Mouse (Mus musculus): ENCODE results near the gene Adipor2. TPM values are rescaled to one million over a fixed set of nuclear protein-coding genes. Genes with fewer than 3 reads are reported as not detected.

The Adipor2 gene
- polyA plus RNA-seq, 1 experiment from 2014 or later = 43.3 TPM

- no peaks in the 10 kb centered on the region for H3K9me3 ChIP-seq (replicated peaks; ENCODE audit: low read length)
- H3K27me3 ChIP-seq (ENCODE audit: insufficient read depth, low read length) = no peaks in the 10 kb centered on the region
- no peak overlapping the region for H3K4me2 ChIP-seq (ENCODE audit: low read length)
- peaks cover 5% of the 10 kb centered on the region; the same call in 1 of the 2 replicates for H3K4me1 ChIP-seq (replicated peaks; ENCODE audit: insufficient read depth, low read length)
- no peak for ATAC-seq (replicated peaks; ENCODE audit: low FRiP score, low read depth)
- no peak overlapping the region for H3K27ac ChIP-seq
- WGBS = 70% methylated on average over 3 of the region's 3 CpGs
- TF ChIP-seq CTCF (IDR thresholded peaks at IDR 0.05; ENCODE audit: low read depth) = no peak
- H3K9ac ChIP-seq (ENCODE audit: low read depth, low read length) = no peak overlapping the region
- no peaks in the 10 kb centered on the region for H3K36me3 ChIP-seq (ENCODE audit: insufficient read depth, low read length)
- no peak overlapping the region for H3K4me3 ChIP-seq (replicated peaks; ENCODE audit: low read depth, low read length)
- DNase-seq (ENCODE audit: low spot score) = no peak
Observed at GRCm38 (mm10) chr6:119337287-119337686, 80.2 kb downstream of the Adipor2 start.

- Histone ChIP-seq H3K4me2 (ENCODE audit: low read length) (no peak overlapping the region), H3K4me3 (replicated peaks; ENCODE audit: low read depth, low read length) (no peak overlapping the region), H3K9me3 (replicated peaks; ENCODE audit: low read length) (no peaks in the 10 kb centered on the region), H3K27me3 (ENCODE audit: insufficient read depth, low read length) (peaks cover 7% of the 10 kb centered on the region), H3K9ac (ENCODE audit: low read depth, low read length) (no peak overlapping the region), H3K27ac (no peak overlapping the region), H3K36me3 (ENCODE audit: insufficient read depth, low read length) (no peaks in the 10 kb centered on the region), H3K4me1 (replicated peaks; ENCODE audit: insufficient read depth, low read length) (peaks cover 5% of the 10 kb centered on the region; the same call in 1 of the 2 replicates)
- WGBS = 79% methylated on average over 7 of the region's 7 CpGs
- DNase-seq (ENCODE audit: low spot score) (no peak), ATAC-seq (replicated peaks; ENCODE audit: low FRiP score, low read depth) (no peak)
- TF ChIP-seq CTCF (IDR thresholded peaks at IDR 0.05; ENCODE audit: low read depth) = no peak
Observed at GRCm38 (mm10) chr6:119336124-119336523, 81.4 kb downstream of the Adipor2 start.

- Histone ChIP-seq H3K4me3 (replicated peaks; ENCODE audit: low read depth, low read length) (no peak overlapping the region), H3K27me3 (ENCODE audit: insufficient read depth, low read length) (peaks cover 27% of the 10 kb centered on the region), H3K9ac (ENCODE audit: low read depth, low read length) (no peak overlapping the region), H3K4me1 (replicated peaks; ENCODE audit: insufficient read depth, low read length) (peaks cover 13% of the 10 kb centered on the region), H3K4me2 (ENCODE audit: low read length) (no peak overlapping the region), H3K36me3 (ENCODE audit: insufficient read depth, low read length) (no peaks in the 10 kb centered on the region), H3K9me3 (replicated peaks; ENCODE audit: low read length) (no peaks in the 10 kb centered on the region), H3K27ac (no peak overlapping the region)
- no peak for DNase-seq (ENCODE audit: low spot score)
- 31% methylated on average over 3 of the region's 3 CpGs for WGBS
- TF ChIP-seq CTCF (IDR thresholded peaks at IDR 0.05; ENCODE audit: low read depth) = no peak
- no peak for ATAC-seq (replicated peaks; ENCODE audit: low FRiP score, low read depth)
Observed at GRCm38 (mm10) chr6:119333831-119334230, 83.7 kb downstream of the Adipor2 start.

GRCm38 (mm10) chr6:119333202-119333601 is 84.3 kb downstream of the Adipor2 start:
- peak overlapping the region; percentile 0; the same call in 1 of the 2 replicates for H3K4me2 ChIP-seq (ENCODE audit: low read length)
- H3K9me3 ChIP-seq (replicated peaks; ENCODE audit: low read length) = no peaks in the 10 kb centered on the region
- peak; percentile 84 for ATAC-seq (replicated peaks; ENCODE audit: low FRiP score, low read depth)
- no peak overlapping the region for H3K9ac ChIP-seq (ENCODE audit: low read depth, low read length)
- H3K27me3 ChIP-seq (ENCODE audit: insufficient read depth, low read length) = peaks cover 29% of the 10 kb centered on the region
- 8% methylated on average over 3 of the region's 3 CpGs for WGBS
- H3K4me1 ChIP-seq (replicated peaks; ENCODE audit: insufficient read depth, low read length) = peaks cover 13% of the 10 kb centered on the region
- H3K27ac ChIP-seq = no peak overlapping the region
- DNase-seq (ENCODE audit: low spot score) = peak; percentile 77
- H3K4me3 ChIP-seq (replicated peaks; ENCODE audit: low read depth, low read length) = no peak overlapping the region
- no peaks in the 10 kb centered on the region for H3K36me3 ChIP-seq (ENCODE audit: insufficient read depth, low read length)
- TF ChIP-seq CTCF (IDR thresholded peaks at IDR 0.05; ENCODE audit: low read depth) = no peak

- Histone ChIP-seq H3K27me3 (ENCODE audit: insufficient read depth, low read length) (peaks cover 32% of the 10 kb centered on the region), H3K9me3 (replicated peaks; ENCODE audit: low read length) (no peaks in the 10 kb centered on the region), H3K27ac (no peak overlapping the region), H3K4me2 (ENCODE audit: low read length) (no peak overlapping the region), H3K36me3 (ENCODE audit: insufficient read depth, low read length) (no peaks in the 10 kb centered on the region), H3K9ac (ENCODE audit: low read depth, low read length) (no peak overlapping the region), H3K4me1 (replicated peaks; ENCODE audit: insufficient read depth, low read length) (peaks cover 13% of the 10 kb centered on the region), H3K4me3 (replicated peaks; ENCODE audit: low read depth, low read length) (no peak overlapping the region)
- no peak for TF ChIP-seq CTCF (IDR thresholded peaks at IDR 0.05; ENCODE audit: low read depth)
- DNase-seq (ENCODE audit: low spot score) = no peak
- no peak for ATAC-seq (replicated peaks; ENCODE audit: low FRiP score, low read depth)
- WGBS = 3% methylated on average over 1 of the region's 1 CpGs
Observed at GRCm38 (mm10) chr6:119332111-119332510, 85.4 kb downstream of the Adipor2 start.

- under 1% methylated on average over 31 of the region's 31 CpGs for WGBS
- Histone ChIP-seq H3K9ac (ENCODE audit: low read depth, low read length) (no peak within 1 kb of the TSS), H3K27me3 (ENCODE audit: insufficient read depth, low read length) (peaks cover 32% of the 10 kb centered on the region), H3K27ac (no peak within 1 kb of the TSS), H3K4me3 (replicated peaks; ENCODE audit: low read depth, low read length) (peak within 1 kb of the TSS; percentile 31), H3K9me3 (replicated peaks; ENCODE audit: low read length) (no peaks in the 10 kb centered on the region), H3K4me2 (ENCODE audit: low read length) (peak within 1 kb of the TSS; percentile 59), H3K4me1 (replicated peaks; ENCODE audit: insufficient read depth, low read length) (peaks cover 13% of the 10 kb centered on the region), H3K36me3 (ENCODE audit: insufficient read depth, low read length) (no peaks in the 10 kb centered on the region)
- peak; percentile 40 for DNase-seq (ENCODE audit: low spot score)
- no peak for ATAC-seq (replicated peaks; ENCODE audit: low FRiP score, low read depth)
- TF ChIP-seq CTCF (IDR thresholded peaks at IDR 0.05; ENCODE audit: low read depth) = no peak
Observed at GRCm38 (mm10) chr6:119330506-119330905, 87.0 kb downstream of the Adipor2 start, which contains the start of gene Lrtm2. Gene Lrtm2 (minus strand): TSS chr6:119330766.

GRCm38 (mm10) chr6:119329936-119330335 is 87.6 kb downstream of the Adipor2 start:
- H3K4me3 ChIP-seq (replicated peaks; ENCODE audit: low read depth, low read length) = peak overlapping the region; percentile 31
- ATAC-seq (replicated peaks; ENCODE audit: low FRiP score, low read depth) (no peak), DNase-seq (ENCODE audit: low spot score) (no peak)
- no peak overlapping the region for H3K9ac ChIP-seq (ENCODE audit: low read depth, low read length)
- H3K27me3 ChIP-seq (ENCODE audit: insufficient read depth, low read length) = peaks cover 32% of the 10 kb centered on the region
- TF ChIP-seq CTCF (IDR thresholded peaks at IDR 0.05; ENCODE audit: low read depth) = no peak
- H3K36me3 ChIP-seq (ENCODE audit: insufficient read depth, low read length) = no peaks in the 10 kb centered on the region
- peak overlapping the region; percentile 59 for H3K4me2 ChIP-seq (ENCODE audit: low read length)
- 11% methylated on average over 6 of the region's 6 CpGs for WGBS
- peaks cover 13% of the 10 kb centered on the region for H3K4me1 ChIP-seq (replicated peaks; ENCODE audit: insufficient read depth, low read length)
- H3K27ac ChIP-seq = no peak overlapping the region
- H3K9me3 ChIP-seq (replicated peaks; ENCODE audit: low read length) = no peaks in the 10 kb centered on the region

All from kidney, postnatal 0 days (tissue).